Mouse (Mus musculus) bone marrow, adult 2 months (tissue): Measurements from ENCODE around the gene Rtl5. TPM values are rescaled to one million over a fixed set of nuclear protein-coding genes. Genes with fewer than 3 reads are reported as not detected.
A peak's percentile ranks its signal among the peaks of the same experiment; 100 is the strongest.

Experiments
- H3K27ac ChIP-seq: fragments of 200-500 bp; 2 replicates; pipeline ENCODE4 v1.5.1; 2012; ENCODE audit warnings: low read depth, mild to moderate bottlenecking, control low read depth, inconsistent platforms, low read length; ENCODE audit not compliant: control insufficient read depth, poor library complexity, insufficient read depth
- H3K4me1 ChIP-seq: fragments of 200-500 bp; 2 replicates; pipeline ENCODE4 v1.6.1; 2011; ENCODE audit warnings: low read length; ENCODE audit not compliant: control insufficient read depth, insufficient read depth
- H3K4me3 ChIP-seq: fragments of 200-500 bp; replicated peaks from 2 replicates; pipeline ENCODE3; 2011; ENCODE audit warnings: mild to moderate bottlenecking, low read depth, low read length, control low read depth; ENCODE audit not compliant: control insufficient read depth
- CTCF ChIP-seq: fragments of 200-500 bp; IDR thresholded peaks from 2 replicates; pipeline ENCODE4 v1.5.1; 2011; ENCODE audit warnings: low read length, control low read depth; ENCODE audit not compliant: control insufficient read depth, insufficient read depth
- POLR2A ChIP-seq: fragments of 200-500 bp; IDR thresholded peaks from 2 replicates; pipeline ENCODE4 v1.6.1; 2011; ENCODE audit warnings: low read depth, mild to moderate bottlenecking, control low read depth, low read length, borderline replicate concordance; ENCODE audit not compliant: control insufficient read depth
- WGBS: fragments of 180-500 bp; shearing (Covaris S2); methylation state at CpG from one replicate; pipeline ENCODE4 v1.1.7; 2018; 5-methylcytosine and 5-hydroxymethylcytosine counted together
- polyA plus RNA-seq: library from polyadenylated mRNA; stranded (reverse); fragments of >200 nt; gene quantifications from 2 replicates; pipeline ENCODE4 v1.2.4, GENCODE M21; 2011; ENCODE audit warnings: low replicate concordance; ENCODE audit not compliant: missing spikeins, insufficient read depth, insufficient read length

The Rtl5 gene
- polyA plus RNA-seq, 1 experiment: 4.2 TPM

DNA sequence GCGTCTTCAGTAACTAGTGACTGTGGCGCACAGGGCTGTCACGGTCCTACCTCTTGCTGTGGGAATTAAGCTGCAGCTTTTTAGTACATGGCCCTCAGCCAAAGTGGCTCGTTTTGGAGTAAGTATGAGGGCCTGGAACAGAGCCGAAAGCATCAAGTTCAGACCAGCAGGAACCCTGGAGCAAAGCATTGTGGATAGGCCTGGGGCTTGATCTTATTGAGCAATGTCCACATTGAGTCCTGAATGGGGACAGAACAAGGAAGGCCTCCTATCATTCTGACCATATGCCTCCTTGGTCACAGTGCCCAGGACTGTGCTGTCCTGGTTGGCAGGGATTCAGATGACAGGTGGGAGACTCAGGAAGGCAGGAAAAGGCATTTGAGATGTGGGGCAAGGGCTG is 10.9 kb downstream of the Rtl5 start:
- Histone ChIP-seq H3K27ac (peak overlapping the region; percentile 16; the same call in 1 of the 2 replicates), H3K4me3 (no peak overlapping the region), H3K4me1 (peaks cover 2% of the 10 kb centered on the region; the same call in 1 of the 2 replicates)
- 58% methylated on average over 5 of the region's 5 CpGs for WGBS
- no peak for TF ChIP-seq CTCF

DNA sequence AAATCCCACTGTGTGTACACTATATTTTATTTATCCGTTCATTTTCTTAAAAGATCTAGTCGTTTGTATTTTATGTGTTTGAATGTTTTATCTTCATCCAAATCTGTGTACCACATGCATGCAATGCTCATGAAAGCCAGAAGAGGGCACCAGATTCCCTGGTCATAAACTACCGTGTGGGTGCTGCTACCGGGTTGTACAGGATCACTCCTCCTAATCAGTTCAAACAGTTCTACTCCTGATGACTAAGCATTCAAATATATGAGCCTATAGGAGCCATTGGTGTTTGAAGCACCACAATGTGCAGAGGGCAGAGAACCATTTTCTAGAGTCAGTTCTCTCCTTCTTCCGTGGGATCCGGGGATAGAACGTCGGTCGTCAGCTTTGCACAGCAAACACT is 11.7 kb downstream of the Rtl5 start:
- Histone ChIP-seq H3K4me1 (peaks cover 2% of the 10 kb centered on the region; the same call in 1 of the 2 replicates), H3K4me3 (no peak overlapping the region), H3K27ac (no peak overlapping the region)
- TF ChIP-seq POLR2A: no peak
- TF ChIP-seq CTCF: peak; percentile 44
- 37% methylated on average over 9 of the region's 9 CpGs for WGBS

DNA sequence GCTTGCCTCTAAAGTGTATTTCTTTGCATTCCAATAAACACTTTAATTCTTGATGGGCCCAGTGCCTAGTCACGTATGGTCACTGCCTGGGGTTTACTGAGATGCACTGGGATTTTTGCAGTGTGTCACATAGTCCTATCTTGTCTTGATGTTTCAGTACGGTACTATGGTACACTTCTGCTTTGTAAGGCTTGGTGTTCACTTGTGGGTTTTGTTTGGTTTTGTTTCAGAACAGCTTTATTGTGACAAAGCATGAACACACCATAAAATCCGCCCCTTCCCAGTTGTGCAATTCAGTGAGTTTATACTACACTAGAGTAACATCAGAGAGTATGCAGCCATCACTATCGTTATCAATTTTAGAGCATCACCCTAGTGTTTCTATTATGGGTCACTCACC is 17.1 kb downstream of the Rtl5 start:
- H3K4me3 ChIP-seq: peak overlapping the region; percentile 35
- WGBS: 44% methylated on average over 4 of the region's 4 CpGs
- H3K4me1 ChIP-seq: peaks cover 1% of the 10 kb centered on the region; the same call in 1 of the 2 replicates
- H3K27ac ChIP-seq: no peak overlapping the region; the same call in 1 of the 2 replicates
- TF ChIP-seq POLR2A (no peak), CTCF (no peak)

- peak overlapping the region; percentile 46 for H3K4me3 ChIP-seq
- TF ChIP-seq CTCF: no peak
- no peak for TF ChIP-seq POLR2A
- no peak overlapping the region for H3K27ac ChIP-seq
- peaks cover 1% of the 10 kb centered on the region; the same call in 1 of the 2 replicates for H3K4me1 ChIP-seq
- 30% methylated on average over 2 of the region's 2 CpGs for WGBS
These were observed 17.7 kb downstream of the Rtl5 start for GRCm38 (mm10) chrX:102053371-102053770.

- WGBS: 25% methylated on average over 4 of the region's 4 CpGs
- H3K27ac ChIP-seq: peak overlapping the region; percentile 64
- peaks cover 1% of the 10 kb centered on the region; the same call in 1 of the 2 replicates for H3K4me1 ChIP-seq
- peak overlapping the region; percentile 49 for H3K4me3 ChIP-seq
- TF ChIP-seq CTCF: no peak
- no peak for TF ChIP-seq POLR2A
These were observed 19.9 kb downstream of the Rtl5 start for GRCm38 (mm10) chrX:102051225-102051624.

DNA sequence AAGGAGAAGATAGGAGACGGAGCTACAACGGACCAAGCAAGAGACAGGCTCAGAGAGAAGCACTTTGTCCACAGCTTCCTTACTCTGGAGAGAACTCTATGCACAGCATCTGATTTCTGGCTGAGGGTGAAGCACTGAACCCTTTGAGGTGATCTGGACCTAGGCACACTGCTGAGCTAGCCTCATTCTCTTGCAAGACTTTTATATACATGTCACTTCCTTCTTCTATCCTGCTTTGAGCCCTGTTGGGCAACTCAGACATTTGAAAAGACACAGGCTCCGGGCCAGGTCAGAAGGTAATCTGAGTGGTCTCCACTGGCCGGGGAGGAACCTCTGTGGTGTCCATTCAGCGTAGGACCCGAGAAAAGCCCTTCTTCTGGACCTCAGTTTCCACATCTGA is 20.6 kb downstream of the Rtl5 start:
- peaks cover 1% of the 10 kb centered on the region; the same call in 1 of the 2 replicates for H3K4me1 ChIP-seq
- peak overlapping the region; percentile 68 for H3K4me3 ChIP-seq
- 40% methylated on average over 6 of the region's 6 CpGs for WGBS
- H3K27ac ChIP-seq: peak overlapping the region; percentile 77
- TF ChIP-seq CTCF (no peak), POLR2A (no peak)

DNA sequence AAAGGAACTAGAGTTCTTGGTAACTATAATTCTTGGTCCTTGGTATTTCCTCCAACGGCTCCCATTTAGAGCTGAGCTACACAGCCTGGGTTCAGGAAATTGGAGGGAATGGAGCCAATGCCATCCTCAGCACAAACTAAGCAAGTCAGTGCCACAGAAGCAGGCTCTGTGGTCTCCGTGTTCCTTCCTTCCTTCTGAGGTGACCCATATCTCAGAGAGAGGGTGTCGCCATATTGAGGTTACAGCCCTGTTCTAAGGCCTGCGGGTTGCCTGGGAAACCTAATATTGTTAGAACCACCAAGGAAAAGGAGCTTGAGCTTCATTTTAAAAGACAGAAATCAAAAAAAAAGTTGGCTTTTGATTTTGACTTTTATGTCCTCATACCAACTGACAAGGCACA is 28.7 kb downstream of the Rtl5 start:
- no peak for TF ChIP-seq POLR2A
- TF ChIP-seq CTCF: no peak
- H3K4me1 ChIP-seq: peaks cover 4% of the 10 kb centered on the region
- no peak overlapping the region; the same call in 1 of the 2 replicates for H3K27ac ChIP-seq
- 25% methylated on average over 4 of the region's 4 CpGs for WGBS
- H3K4me3 ChIP-seq: no peak overlapping the region

- Histone ChIP-seq H3K4me1 (peaks cover 4% of the 10 kb centered on the region), H3K4me3 (no peak overlapping the region), H3K27ac (peak overlapping the region; percentile 20; the same call in 1 of the 2 replicates)
- no peak for TF ChIP-seq POLR2A
- TF ChIP-seq CTCF: no peak
- WGBS: 67% methylated on average over 7 of the region's 7 CpGs
These were observed 29.5 kb downstream of the Rtl5 start for GRCm38 (mm10) chrX:102041562-102041961.

- Histone ChIP-seq H3K27ac (peak overlapping the region; percentile 83), H3K4me3 (peak overlapping the region; percentile 65), H3K4me1 (peaks cover under 1% of the 10 kb centered on the region; the same call in 1 of the 2 replicates)
- TF ChIP-seq POLR2A: no peak
- no peak for TF ChIP-seq CTCF
- WGBS: 75% methylated on average over 2 of the region's 2 CpGs
These were observed 33.6 kb downstream of the Rtl5 start for GRCm38 (mm10) chrX:102037506-102037905.
